Mouse (Mus musculus) adrenal gland, postnatal 10 days (tissue): ENCODE data around the gene Ldlrad3. TPM values are rescaled to one million over a fixed set of nuclear protein-coding genes. Genes with fewer than 3 reads are reported as not detected.

ENCODE experiments used
- DNase-seq: peaks from one replicate; pipeline ENCODE4 v3.0.0; 2021; ENCODE audit warnings: mixed read lengths
- total RNA-seq, 2 experiments: library from RNA; stranded (reverse); gene quantifications; 2 replicates each; pipeline ENCODE4 v1.2.3; 2021

The Ldlrad3 gene
- total RNA-seq, 2 experiments from 2014 or later, result 11.6 to 13.8 TPM

- peak; percentile 18 for DNase-seq
Measured at GRCm38 (mm10) chr2:102185069-102185950, 875 bp downstream of the Ldlrad3 start.

GRCm38 (mm10) chr2:102183720-102184480 is 2.3 kb downstream of the Ldlrad3 start:
- no peak for DNase-seq

- no peak for DNase-seq
Measured at GRCm38 (mm10) chr2:102181459-102181858, 4.7 kb downstream of the Ldlrad3 start.

DNA sequence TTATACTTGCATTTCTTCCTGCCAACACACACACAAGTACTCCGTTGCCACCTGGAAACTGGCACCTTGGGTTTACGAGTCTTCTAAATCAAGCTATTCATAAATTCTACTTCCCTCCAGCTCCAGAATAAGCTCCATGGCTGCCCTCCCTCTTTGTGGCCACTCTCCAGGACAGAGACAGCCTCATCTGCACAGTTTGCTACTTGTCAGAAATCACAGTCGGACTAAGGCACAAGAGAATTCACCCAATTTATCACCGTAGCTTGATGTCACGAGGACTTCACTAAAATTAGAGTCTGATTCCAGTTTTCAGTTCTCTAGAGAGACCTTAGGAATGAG is 9.8 kb downstream of the Ldlrad3 start:
- no peak for DNase-seq

DNA sequence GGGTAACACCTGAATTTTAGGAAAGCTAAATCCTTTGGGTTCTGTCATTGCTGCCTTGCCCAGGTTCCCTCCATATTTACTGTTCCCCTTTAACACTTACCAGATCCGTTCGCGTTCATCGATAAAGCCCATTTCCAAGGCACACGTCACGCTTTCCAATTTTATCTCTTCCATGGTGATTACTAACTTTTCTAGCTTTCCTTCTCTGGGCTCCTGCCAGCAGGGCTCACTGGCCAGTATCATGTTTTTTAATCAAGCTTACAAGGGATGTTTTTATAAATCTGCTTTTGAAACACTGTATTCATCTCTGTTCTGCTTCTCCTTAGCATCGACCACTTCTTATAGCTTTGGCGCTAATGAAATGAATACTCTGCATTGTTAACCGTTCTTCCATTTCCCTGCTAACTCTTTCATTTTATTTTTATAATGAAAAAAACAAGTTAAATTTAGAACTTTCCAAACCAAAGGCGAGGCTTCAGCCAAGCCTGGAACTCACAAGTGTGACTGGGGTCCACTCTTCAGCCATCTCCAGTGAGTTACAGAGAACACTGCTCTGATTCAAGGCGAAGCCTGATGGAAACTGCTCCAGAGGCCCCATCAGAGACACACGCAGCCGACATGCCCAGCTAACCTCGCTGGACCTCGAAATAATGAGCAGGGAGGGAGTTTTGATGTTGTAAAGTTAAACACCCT is 10.3 kb downstream of the Ldlrad3 start:
- DNase-seq, result no peak

DNA sequence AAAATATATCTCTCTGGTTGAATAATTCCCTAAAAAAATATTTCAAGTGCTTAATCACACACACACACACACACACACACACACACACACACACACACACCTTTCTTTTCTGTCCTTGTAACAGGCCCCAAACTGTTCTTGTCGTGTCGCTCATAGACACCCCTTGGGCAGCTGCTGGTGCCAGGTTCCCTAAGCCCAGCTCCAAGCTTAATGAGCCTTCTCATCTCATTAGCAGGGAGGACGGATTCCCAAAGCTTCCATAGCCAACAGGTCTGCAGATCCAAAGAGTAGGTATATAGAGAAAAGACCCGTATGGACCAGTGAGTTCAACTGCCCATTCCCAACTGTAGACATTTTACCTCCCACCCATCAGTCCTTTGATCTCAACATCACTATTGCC is 13.7 kb downstream of the Ldlrad3 start:
- no peak for DNase-seq

- peak; percentile 71 for DNase-seq
Measured at GRCm38 (mm10) chr2:102166550-102167325, 19.4 kb downstream of the Ldlrad3 start.

GRCm38 (mm10) chr2:102163106-102163505 is 23.1 kb downstream of the Ldlrad3 start:
- no peak for DNase-seq

- DNase-seq, result no peak
Measured at GRCm38 (mm10) chr2:102157555-102157954, 28.6 kb downstream of the Ldlrad3 start.

GRCm38 (mm10) chr2:102157010-102157409 is 29.2 kb downstream of the Ldlrad3 start:
- no peak for DNase-seq

DNA sequence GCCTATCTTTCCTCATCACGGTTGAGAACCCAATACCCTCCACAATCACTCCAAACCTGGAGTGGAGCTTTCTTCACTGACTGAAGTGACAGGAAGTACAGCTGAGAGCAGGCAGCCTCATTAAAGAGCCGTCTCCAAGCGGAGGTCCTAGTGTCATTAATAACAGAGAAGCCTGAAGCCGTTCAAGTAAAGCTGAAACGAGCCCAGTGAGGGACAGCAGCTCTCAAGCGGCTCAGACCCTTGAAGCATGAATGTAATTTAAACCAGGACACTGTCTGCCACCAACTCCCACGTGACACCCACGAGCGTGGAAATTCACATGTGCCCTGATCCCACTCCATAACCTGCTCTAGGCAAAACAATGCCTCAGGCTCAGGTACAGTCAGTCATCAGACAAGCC is 29.7 kb downstream of the Ldlrad3 start:
- no peak for DNase-seq

- no peak for DNase-seq
Measured at GRCm38 (mm10) chr2:102155306-102156015, 30.7 kb downstream of the Ldlrad3 start.

DNA sequence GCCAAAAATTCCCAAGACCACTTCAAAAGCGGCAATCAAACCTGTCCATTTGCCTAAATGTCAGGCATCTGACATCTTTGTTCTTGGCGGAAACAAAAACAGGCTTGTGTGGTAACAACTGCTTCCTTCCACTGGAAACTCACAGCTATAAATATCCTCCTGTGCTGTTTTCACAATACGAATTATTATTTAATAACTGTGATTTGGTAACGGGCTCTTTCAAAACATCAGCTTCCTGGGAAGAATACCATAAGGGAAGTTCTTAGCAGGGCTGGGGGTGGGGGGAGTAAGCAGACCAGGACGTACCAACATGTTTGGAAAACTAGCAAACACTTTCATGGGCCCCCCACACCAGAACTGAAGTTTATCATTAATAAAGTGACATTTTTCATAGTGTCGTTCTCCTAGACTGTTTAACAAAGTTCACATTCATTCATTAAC is 31.4 kb downstream of the Ldlrad3 start:
- DNase-seq, result no peak

DNA sequence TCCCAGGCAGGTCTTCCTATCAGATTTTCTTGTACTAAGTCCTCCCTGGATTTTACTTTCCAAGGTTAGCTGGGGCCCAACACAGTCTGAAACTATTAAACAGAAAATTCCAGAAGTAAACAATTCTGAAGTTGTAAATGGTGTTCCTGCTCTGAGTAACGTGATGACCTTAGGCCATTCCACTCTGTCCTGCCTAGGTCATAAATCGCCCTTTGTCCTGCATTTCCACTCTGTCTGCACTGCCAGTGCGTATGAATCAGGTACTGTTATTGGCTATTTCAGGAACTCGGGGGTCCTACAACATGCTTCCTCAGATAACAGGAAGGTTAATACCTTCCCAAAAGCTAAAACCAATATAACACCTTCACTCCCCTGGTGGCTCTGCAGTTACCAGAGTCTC is 31.9 kb downstream of the Ldlrad3 start:
- DNase-seq, result no peak

DNA sequence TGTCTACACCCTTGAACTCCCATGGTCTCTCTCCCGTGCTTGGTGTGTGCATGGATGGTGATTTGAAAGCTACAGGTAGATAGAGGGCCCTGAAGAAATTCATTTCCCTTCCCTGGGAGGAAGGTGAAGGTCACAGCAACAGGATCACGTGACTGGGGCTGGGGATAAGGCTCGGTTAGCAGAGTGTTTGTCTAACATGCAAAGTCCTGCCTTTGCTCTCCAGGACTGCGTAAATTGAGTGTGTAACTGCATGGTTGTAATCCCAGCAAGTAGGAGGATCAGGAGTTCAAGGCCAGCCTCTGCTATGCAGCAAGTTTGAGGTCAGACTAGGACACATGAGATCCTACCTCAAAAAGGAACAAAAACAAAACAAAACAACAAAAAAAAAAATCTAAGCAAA is 32.7 kb downstream of the Ldlrad3 start:
- no peak for DNase-seq

GRCm38 (mm10) chr2:102152851-102153250 is 33.3 kb downstream of the Ldlrad3 start:
- DNase-seq, result no peak

DNA sequence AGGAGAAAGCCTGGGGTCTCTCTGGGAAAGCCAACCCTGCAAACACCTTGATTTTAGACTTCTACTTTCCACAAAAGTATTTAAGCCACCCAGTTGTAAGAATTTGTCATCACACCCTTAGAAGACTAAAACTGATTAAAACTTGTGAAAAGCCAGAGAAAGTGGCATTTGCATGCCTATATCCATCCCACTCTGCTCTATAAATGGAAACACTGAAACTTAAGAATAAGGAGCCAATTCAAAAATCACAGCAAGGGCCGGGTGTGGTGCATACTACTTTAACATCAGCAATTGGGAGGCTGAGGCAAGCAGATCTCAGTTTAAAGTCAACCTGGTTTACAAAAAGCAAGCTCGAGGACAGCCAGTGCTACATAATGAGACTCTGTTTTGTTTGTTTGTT is 37.1 kb downstream of the Ldlrad3 start:
- DNase-seq, result no peak

DNA sequence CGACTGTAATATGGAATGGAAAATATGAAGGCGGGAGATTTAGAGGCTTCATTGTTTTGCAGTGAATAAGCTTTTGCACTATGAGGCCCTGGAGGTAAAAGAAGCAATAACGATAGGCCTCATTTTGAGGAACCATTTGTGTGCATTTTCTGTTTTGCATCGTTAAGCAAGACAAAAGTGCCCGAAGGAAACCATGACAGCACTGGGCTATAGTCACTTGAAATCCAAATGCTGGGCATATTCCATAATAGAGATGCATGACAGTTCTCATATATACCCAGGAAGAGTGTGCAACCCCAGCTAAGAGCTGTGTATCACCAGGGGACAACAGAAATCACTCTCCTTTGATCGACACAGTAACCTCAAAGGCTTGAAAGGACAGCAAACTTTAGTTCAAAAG is 38.1 kb downstream of the Ldlrad3 start:
- DNase-seq, result no peak

GRCm38 (mm10) chr2:102147561-102147960 is 38.6 kb downstream of the Ldlrad3 start:
- no peak for DNase-seq

DNA sequence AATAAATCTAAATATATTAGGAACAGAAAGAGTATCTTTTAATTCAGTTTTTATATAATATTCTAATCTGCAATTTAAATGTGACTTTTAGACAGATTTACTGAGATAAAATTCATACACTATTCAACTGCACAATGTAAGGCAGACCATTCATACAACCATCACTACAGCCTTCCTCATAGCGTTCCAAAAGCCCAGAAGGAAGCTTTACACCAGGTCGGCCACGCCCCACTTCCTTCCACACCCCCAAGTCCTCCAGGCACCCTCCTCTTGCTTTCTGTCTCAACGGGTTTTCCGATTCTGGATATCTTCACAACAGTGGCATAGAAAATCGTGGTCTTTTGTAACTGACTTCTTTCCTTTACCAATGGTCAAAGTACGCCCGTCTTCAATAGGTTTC is 39.8 kb downstream of the Ldlrad3 start:
- DNase-seq, result no peak

GRCm38 (mm10) chr2:102145036-102145435 is 41.1 kb downstream of the Ldlrad3 start:
- DNase-seq, result no peak
